Mouse (Mus musculus) intestine, embryonic 16.5 days (tissue): ENCODE results near the gene Vmn2r19. TPM values are rescaled to one million over a fixed set of nuclear protein-coding genes. Genes with fewer than 3 reads are reported as not detected.
"Not testable (repeated sequence)": the region's sequence is repeated elsewhere in the genome, so short reads cannot be mapped to it uniquely, and the experiment has no call there.

Experiments used
- ATAC-seq: fragments of 200-750 bp; cut with Nextera tagmentation; 2 replicates; pipeline ENCODE4 v1.8.0; 2017; ENCODE audit warnings: moderate TSS enrichment, moderate library complexity
- H3K27ac ChIP-seq: fragments of 300-500 bp; sonication (generic); 2 replicates; pipeline ENCODE4 v1.5.1; 2014; ENCODE audit warnings: mild to moderate bottlenecking, low read length
- H3K27me3 ChIP-seq: fragments of 300-500 bp; sonication (generic); replicated peaks from 2 replicates; pipeline ENCODE4 v1.6.1; 2014; ENCODE audit warnings: low read length, control low read depth, mixed read lengths; ENCODE audit not compliant: control insufficient read depth, insufficient read depth
- H3K36me3 ChIP-seq: fragments of 300-500 bp; sonication (generic); 2 replicates; pipeline ENCODE4 v1.6.1; 2014; ENCODE audit warnings: low read length, control low read depth; ENCODE audit not compliant: control insufficient read depth, insufficient read depth
- H3K4me1 ChIP-seq: fragments of 300-500 bp; sonication (generic); 2 replicates; pipeline ENCODE4 v1.6.1; 2014; ENCODE audit warnings: low read length, control low read depth, mixed read lengths; ENCODE audit not compliant: control insufficient read depth, insufficient read depth
- H3K4me2 ChIP-seq: fragments of 300-500 bp; sonication (generic); 2 replicates; pipeline ENCODE4 v1.6.1; 2014; ENCODE audit warnings: low read depth, low read length, control low read depth
- H3K4me3 ChIP-seq: fragments of 300-500 bp; sonication (generic); 2 replicates; pipeline ENCODE4 v1.5.1; 2014; ENCODE audit warnings: mild to moderate bottlenecking, low read length
- H3K9ac ChIP-seq: fragments of 300-500 bp; sonication (generic); 2 replicates; pipeline ENCODE4 v1.6.1; 2014; ENCODE audit warnings: low read depth, low read length
- H3K9me3 ChIP-seq: fragments of 300-500 bp; sonication (generic); 2 replicates; pipeline ENCODE4 v1.6.1; 2016; ENCODE audit warnings: low read length, control low read depth; ENCODE audit not compliant: control insufficient read depth
- WGBS: fragments of 180-500 bp; shearing (Covaris S2); extraction: QIAGEN DNeasy Blood & Tissue Kit; methylation state at CpG from one replicate; pipeline ENCODE4 v1.1.7; 2014; 5-methylcytosine and 5-hydroxymethylcytosine counted together
- polyA plus RNA-seq: library from polyadenylated mRNA; unstranded; fragments of >200 nt; fragmentation: Nextera tagmentation; extraction: Ambion mirVana; gene quantifications from 2 replicates; pipeline ENCODE4 v1.2.1, GENCODE M21; 2015

Vmn2r19 gene
- polyA plus RNA-seq, 1 experiment from 2014 or later, result not detected

DNA sequence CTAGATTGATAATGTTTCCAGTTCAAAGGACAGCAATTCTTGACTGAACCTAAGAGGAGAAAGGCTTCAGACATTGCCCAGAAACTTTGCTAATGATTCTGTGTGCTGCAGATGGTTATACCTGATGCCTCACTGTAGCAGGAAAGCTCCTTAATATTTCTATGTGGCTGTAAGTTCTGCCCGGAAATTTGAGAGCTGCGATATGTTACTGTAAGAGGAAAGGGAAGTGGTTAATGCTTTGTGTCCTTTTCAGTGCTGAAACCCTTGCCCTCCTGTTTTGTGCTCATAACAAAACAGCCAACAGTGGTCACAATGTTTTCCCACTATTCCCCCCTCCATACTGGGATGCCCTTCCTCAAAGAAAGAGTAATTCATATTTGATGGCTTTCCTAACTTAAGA is 21.8 kb upstream of the Vmn2r19 start:
- Histone ChIP-seq H3K4me3 (no peak overlapping the region), H3K36me3 (no peaks in the 10 kb centered on the region), H3K4me2 (no peak overlapping the region), H3K9ac (no peak overlapping the region), H3K27me3 (no peaks in the 10 kb centered on the region), H3K27ac (no peak overlapping the region), H3K4me1 (no peaks in the 10 kb centered on the region), H3K9me3 (no peaks in the 10 kb centered on the region)
- ATAC-seq, result no peak
- 83% methylated on average over 2 of the region's 2 CpGs for WGBS

DNA sequence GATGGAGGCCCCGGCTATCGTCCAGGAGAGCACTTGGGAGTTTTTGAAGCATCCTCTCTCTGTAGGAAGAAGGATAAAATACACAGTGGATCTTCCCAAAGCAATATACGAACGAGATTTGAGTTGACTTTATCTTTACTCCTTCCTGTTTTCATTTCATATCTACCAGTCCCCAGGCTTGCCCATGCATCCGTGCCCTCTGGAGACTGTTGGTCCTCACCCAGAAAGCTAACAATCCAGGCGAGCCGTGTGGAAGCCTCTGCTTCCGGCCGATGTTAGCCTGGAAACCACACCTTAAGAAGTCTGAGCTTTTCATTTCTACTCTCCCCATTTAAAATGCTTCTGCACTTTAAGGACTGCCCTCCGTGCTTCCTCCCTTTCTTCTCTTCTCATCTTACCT is 19.2 kb upstream of the Vmn2r19 start:
- H3K27ac ChIP-seq, result no peak overlapping the region
- no peaks in the 10 kb centered on the region for H3K27me3 ChIP-seq
- no peak overlapping the region for H3K9ac ChIP-seq
- H3K4me2 ChIP-seq, result no peak overlapping the region
- H3K36me3 ChIP-seq, result no peaks in the 10 kb centered on the region
- ATAC-seq, result no peak
- H3K4me3 ChIP-seq, result no peak overlapping the region
- H3K4me1 ChIP-seq, result no peaks in the 10 kb centered on the region
- no peaks in the 10 kb centered on the region for H3K9me3 ChIP-seq
- 77% methylated on average over 10 of the region's 10 CpGs for WGBS

DNA sequence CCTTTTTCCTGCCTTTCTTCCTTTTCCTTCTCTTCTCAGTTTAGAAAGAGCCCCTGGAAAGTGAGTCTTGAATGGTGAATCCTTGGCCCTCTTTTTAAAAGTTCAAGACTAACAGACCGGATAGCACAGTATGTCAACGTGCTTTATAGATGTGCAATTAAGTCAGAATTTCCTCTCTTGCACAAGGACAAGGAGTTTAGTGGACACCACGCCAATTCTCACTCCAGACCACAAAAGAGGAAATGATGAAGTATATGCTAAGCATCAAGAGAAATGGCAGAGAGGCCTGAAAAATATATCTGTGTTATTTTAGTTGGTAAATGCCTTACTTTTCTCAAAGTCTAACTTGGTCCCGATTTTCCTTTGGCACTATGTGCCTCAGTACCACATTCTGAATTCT is 18.4 kb upstream of the Vmn2r19 start, which contains the start of gene Clec4e:
Clec4e (minus strand) TSS at position 118 of the 400 bp plus-strand sequence.
- Histone ChIP-seq H3K4me2 (no peak within 1 kb of the TSS), H3K27me3 (no peaks in the 10 kb centered on the region), H3K36me3 (no peaks in the 10 kb centered on the region), H3K9me3 (no peaks in the 10 kb centered on the region), H3K4me3 (no peak within 1 kb of the TSS), H3K4me1 (no peaks in the 10 kb centered on the region), H3K27ac (no peak within 1 kb of the TSS), H3K9ac (no peak within 1 kb of the TSS)
- WGBS, result 75% methylated on average over 4 of the region's 4 CpGs
- ATAC-seq, result no peak

DNA sequence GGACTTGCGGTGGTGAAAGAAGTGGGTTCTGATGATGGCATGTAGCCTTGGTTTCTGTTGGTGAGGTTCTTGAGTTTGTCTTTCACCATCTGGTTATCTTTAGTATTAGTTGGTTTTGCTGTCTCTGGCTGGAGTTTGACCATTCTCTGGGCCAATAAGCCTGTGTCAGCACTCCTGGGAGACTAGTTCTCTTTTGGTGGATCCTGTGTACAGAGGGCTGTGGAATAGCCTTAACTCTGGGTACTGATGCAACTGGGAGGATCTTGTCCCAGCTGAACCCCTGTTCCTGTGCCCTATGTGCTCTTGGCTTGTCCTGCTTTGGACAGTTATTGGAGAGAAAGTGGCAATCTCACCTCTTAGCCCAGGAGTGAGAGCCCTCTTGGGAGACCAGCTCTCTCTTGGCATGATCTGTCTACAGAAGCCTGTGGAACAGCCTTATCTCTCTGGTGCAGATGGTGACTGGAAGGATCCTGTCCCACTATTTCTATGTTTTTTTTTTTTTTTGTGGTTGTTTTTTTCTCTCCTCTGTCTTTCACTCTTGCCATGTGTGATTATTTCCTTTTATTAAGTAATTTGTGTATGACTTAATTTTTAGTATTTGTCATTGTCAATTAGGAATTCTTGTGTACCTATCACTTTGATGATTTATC is 15.3 kb upstream of the Vmn2r19 start:
- no peaks in the 10 kb centered on the region for H3K36me3 ChIP-seq
- no peak overlapping the region for H3K9ac ChIP-seq
- no peak overlapping the region for H3K4me3 ChIP-seq
- no peaks in the 10 kb centered on the region for H3K27me3 ChIP-seq
- 98% methylated on average over 1 of the region's 1 CpGs for WGBS
- no peak overlapping the region for H3K27ac ChIP-seq
- ATAC-seq, result peak; percentile 91
- no peak overlapping the region for H3K4me2 ChIP-seq
- H3K4me1 ChIP-seq, result no peaks in the 10 kb centered on the region
- H3K9me3 ChIP-seq, result no peaks in the 10 kb centered on the region

DNA sequence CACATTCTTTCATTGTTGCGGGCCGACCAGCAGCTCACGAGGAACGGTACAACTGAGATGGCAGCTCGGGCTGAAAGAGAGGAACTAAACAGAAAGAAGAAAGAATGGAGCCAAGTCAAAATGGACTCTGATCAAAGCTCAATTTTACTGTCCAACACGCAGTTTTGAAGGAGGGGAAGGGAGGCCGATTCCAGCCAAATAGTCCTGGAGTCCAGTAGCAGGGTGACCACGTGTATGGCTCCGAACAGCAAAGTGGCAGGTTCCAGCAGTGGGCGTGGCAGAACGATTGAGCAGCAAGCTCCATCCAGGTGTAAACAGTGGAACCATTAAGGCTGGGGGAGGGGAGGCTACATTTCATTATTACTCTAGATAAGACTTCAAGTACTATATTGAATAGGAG is 14.6 kb upstream of the Vmn2r19 start:
- H3K36me3 ChIP-seq, H3K4me1 ChIP-seq, H3K4me2 ChIP-seq, H3K27ac ChIP-seq, H3K27me3 ChIP-seq, H3K9ac ChIP-seq, ATAC-seq, H3K9me3 ChIP-seq, H3K4me3 ChIP-seq: not testable (repeated sequence)
- WGBS, result 82% methylated on average over 11 of the region's 11 CpGs

DNA sequence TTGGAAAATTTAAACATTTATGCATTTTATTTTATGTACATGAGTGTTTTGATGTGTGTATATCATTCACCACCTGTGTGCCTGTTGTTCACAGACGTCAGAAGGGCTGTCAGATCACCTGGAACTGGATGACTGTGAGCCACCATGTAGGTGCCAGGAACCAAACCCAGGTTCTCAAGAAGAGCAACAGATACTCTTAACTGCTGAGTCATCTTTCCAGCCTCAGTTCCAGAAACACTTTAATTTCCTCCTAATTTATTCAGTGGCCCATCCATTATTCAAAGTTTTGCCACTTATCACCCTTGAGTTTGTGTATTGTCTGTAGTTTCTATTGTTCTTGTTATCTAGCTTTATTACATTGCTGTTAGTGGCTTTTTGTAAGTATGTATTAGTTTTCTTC is 11.4 kb upstream of the Vmn2r19 start:
- Histone ChIP-seq H3K27me3 (no peaks in the 10 kb centered on the region), H3K4me3 (no peak overlapping the region), H3K4me2 (no peak overlapping the region), H3K36me3 (no peaks in the 10 kb centered on the region), H3K4me1 (no peaks in the 10 kb centered on the region), H3K27ac (no peak overlapping the region), H3K9me3 (no peaks in the 10 kb centered on the region), H3K9ac (no peak overlapping the region)
- 69% methylated on average over 1 of the region's 1 CpGs for WGBS
- no peak for ATAC-seq

DNA sequence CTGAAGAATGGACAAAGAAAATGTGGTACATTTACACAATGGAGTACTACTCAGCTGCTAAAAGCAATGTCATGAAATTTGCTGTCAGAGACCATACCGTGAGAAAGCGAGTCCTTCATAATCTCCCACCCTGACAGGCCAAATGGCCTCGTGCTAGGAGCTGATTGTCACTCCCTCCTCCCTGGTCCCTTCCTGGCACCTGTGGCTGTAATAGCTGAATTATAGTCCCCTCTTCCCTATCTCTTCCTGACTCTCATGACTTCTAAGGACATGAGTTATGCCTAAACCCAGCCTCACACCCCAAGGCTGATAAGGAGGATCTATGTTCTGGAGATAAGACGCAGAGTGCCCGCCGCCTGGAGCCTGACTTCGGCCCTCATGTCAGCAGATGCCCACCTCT is 1.8 kb upstream of the Vmn2r19 start:
- not testable (repeated sequence) for H3K27me3 ChIP-seq, H3K9me3 ChIP-seq

DNA sequence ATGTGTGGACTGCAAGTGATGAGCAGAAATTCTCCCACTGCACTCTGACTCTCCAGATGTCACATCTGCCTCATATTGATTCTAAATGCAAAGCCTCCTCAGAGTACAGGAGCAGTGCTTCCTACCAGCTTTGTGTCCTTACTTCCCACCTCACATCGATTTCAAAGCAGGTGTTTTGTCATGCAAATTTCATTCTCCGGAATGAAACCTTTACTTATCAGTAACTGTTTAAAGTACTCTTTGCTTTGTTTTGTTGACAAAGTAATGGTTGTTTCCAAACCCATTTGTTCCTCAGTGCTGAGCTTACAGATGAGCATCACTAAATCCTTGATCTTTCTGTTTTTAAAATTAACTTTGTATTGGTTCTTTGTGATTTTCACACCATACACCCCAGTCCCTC is 24.4 kb downstream of the Vmn2r19 start:
- no peaks in the 10 kb centered on the region for H3K9me3 ChIP-seq
- H3K4me3 ChIP-seq, result no peak overlapping the region
- H3K36me3 ChIP-seq, result no peaks in the 10 kb centered on the region
- no peaks in the 10 kb centered on the region for H3K4me1 ChIP-seq
- 31% methylated on average over 2 of the region's 2 CpGs for WGBS
- H3K27ac ChIP-seq, result no peak overlapping the region
- no peak overlapping the region for H3K9ac ChIP-seq
- ATAC-seq, result no peak
- H3K27me3 ChIP-seq, result no peaks in the 10 kb centered on the region
- no peak overlapping the region for H3K4me2 ChIP-seq

More for the DNA sequence above, 1.8 kb upstream of the Vmn2r19 start:
- H3K4me3 ChIP-seq, ATAC-seq, H3K4me2 ChIP-seq, H3K4me1 ChIP-seq, H3K9ac ChIP-seq, H3K27ac ChIP-seq, H3K36me3 ChIP-seq: not testable (repeated sequence)
- WGBS, result 82% methylated on average over 7 of the region's 7 CpGs

DNA sequence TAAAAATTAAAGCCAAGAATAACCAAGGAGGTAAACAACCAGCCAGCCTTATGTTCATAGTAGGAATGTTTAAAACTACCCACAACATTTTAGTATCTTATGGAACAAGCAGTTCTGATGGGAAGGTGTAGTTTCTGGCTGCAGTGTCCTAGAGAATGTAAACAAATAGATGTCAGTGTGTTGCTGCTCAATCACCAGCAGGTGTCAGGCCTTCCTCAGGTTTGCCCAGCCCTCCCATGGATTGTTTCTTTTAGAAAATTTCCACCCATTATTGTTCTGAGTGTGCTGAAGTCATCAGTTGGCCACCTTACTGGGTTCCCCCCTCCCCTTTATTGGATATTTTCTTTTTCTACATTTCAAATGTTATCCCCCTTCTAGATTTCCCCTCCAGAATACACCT is 32.0 kb downstream of the Vmn2r19 start:
- no peak overlapping the region for H3K9ac ChIP-seq
- no peaks in the 10 kb centered on the region for H3K27me3 ChIP-seq
- no peak overlapping the region for H3K27ac ChIP-seq
- H3K4me3 ChIP-seq, result no peak overlapping the region
- H3K4me1 ChIP-seq, result no peaks in the 10 kb centered on the region
- no peaks in the 10 kb centered on the region for H3K36me3 ChIP-seq
- no peak overlapping the region for H3K4me2 ChIP-seq
- H3K9me3 ChIP-seq, result no peaks in the 10 kb centered on the region
- no peak for ATAC-seq

DNA sequence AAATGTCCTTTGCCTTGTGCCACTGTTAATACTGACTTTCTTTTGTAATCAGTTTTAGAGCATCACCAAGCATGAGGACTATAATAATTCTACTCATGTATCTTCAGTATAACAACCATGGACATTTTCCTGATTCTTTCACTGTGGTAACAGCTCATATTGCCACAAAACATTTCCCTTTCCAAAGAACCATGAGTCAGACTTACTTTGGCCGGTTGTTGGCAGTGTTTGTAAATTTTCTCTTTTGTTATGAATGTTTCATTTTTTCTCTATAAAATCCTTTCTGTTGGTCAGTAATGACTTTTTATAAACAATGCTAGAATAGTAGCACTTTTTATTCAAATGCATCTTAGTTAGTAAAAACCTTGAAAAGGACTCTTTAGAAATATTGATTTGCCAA is 38.0 kb downstream of the Vmn2r19 start:
- Histone ChIP-seq H3K4me1 (no peaks in the 10 kb centered on the region), H3K4me2 (no peak overlapping the region), H3K9ac (no peak overlapping the region), H3K36me3 (no peaks in the 10 kb centered on the region), H3K27me3 (no peaks in the 10 kb centered on the region), H3K27ac (no peak overlapping the region), H3K4me3 (no peak overlapping the region), H3K9me3 (no peaks in the 10 kb centered on the region)
- ATAC-seq, result no peak
- 74% methylated on average over 1 of the region's 1 CpGs for WGBS
